Mouse (Mus musculus) heart, embryonic 12.5 days (tissue): Measurements from ENCODE around the gene Eef2k. TPM values are rescaled to one million over a fixed set of nuclear protein-coding genes. Genes with fewer than 3 reads are reported as not detected.
"Not testable (repeated sequence)": the region's sequence is repeated elsewhere in the genome, so short reads cannot be mapped to it uniquely, and the experiment has no call there.

ENCODE experiments used
- ATAC-seq: fragments of 200-750 bp; cut with Nextera tagmentation; 2 replicates; pipeline ENCODE4 v1.8.0; 2017; ENCODE audit warnings: moderate TSS enrichment, moderate library complexity; ENCODE audit not compliant: insufficient number of reproducible peaks, low FRiP score
- H3K27ac ChIP-seq: fragments of 300-500 bp; sonication (generic); 2 replicates; pipeline ENCODE4 v1.5.1; 2016; ENCODE audit warnings: mild to moderate bottlenecking, moderate library complexity; ENCODE audit not compliant: poor library complexity, severe bottlenecking
- H3K27me3 ChIP-seq: fragments of 300-500 bp; sonication (generic); replicated peaks from 2 replicates; pipeline ENCODE4 v1.6.1; 2016; ENCODE audit warnings: mild to moderate bottlenecking, moderate library complexity
- H3K36me3 ChIP-seq: fragments of 300-500 bp; sonication (generic); 2 replicates; pipeline ENCODE4 v1.6.1; 2016; ENCODE audit warnings: mild to moderate bottlenecking, moderate library complexity
- H3K4me1 ChIP-seq: fragments of 300-500 bp; sonication (generic); replicated peaks from 2 replicates; pipeline ENCODE4 v1.6.1; 2016; ENCODE audit warnings: mild to moderate bottlenecking
- H3K4me2 ChIP-seq: fragments of 300-500 bp; sonication (generic); 2 replicates; pipeline ENCODE4 v1.6.1; 2016; ENCODE audit warnings: mild to moderate bottlenecking, moderate library complexity
- H3K4me3 ChIP-seq: fragments of 300-500 bp; sonication (generic); 2 replicates; pipeline ENCODE4 v1.5.1; 2016; ENCODE audit warnings: mild to moderate bottlenecking
- H3K9ac ChIP-seq: fragments of 300-500 bp; sonication (generic); 2 replicates; pipeline ENCODE4 v1.6.1; 2016; ENCODE audit warnings: mild to moderate bottlenecking, moderate library complexity
- H3K9me3 ChIP-seq: fragments of 300-500 bp; sonication (generic); replicated peaks from 2 replicates; pipeline ENCODE4 v1.6.1; 2016; ENCODE audit warnings: mild to moderate bottlenecking, moderate library complexity
- WGBS: fragments of 180-500 bp; shearing (Covaris S2); methylation state at CpG from one replicate; pipeline ENCODE4 v1.1.7; 2016; 5-methylcytosine and 5-hydroxymethylcytosine counted together
- polyA plus RNA-seq: library from polyadenylated mRNA; unstranded; fragments of >200 nt; fragmentation: Nextera tagmentation; extraction: Ambion mirVana; gene quantifications from 2 replicates; pipeline ENCODE4 v1.2.1, GENCODE M21; 2016

The Eef2k gene
- polyA plus RNA-seq, 1 experiment from 2014 or later = 14.9 TPM

GRCm38 (mm10) chr7:120881451-120881850 is 38.8 kb downstream of the Eef2k start:
- no peak overlapping the region for H3K4me3 ChIP-seq
- H3K9me3 ChIP-seq = 0 out of 2 replicates have a peak, but pooled peaks cover 2% of the 10 kb centered on the region
- peaks cover 36% of the 10 kb centered on the region for H3K36me3 ChIP-seq
- no peak overlapping the region for H3K4me2 ChIP-seq
- no peak for ATAC-seq
- H3K9ac ChIP-seq = no peak overlapping the region
- H3K27me3 ChIP-seq = no peaks in the 10 kb centered on the region
- WGBS = 63% methylated on average over 2 of the region's 2 CpGs
- no peak overlapping the region for H3K27ac ChIP-seq
- H3K4me1 ChIP-seq = peaks cover 6% of the 10 kb centered on the region; the same call in 1 of the 2 replicates

- peaks cover 6% of the 10 kb centered on the region; the same call in 1 of the 2 replicates for H3K4me1 ChIP-seq
- 73% methylated on average over 4 of the region's 4 CpGs for WGBS
- H3K27ac ChIP-seq = no peak overlapping the region
- no peak for ATAC-seq
- H3K4me2 ChIP-seq = no peak overlapping the region
- no peaks in the 10 kb centered on the region for H3K27me3 ChIP-seq
- H3K36me3 ChIP-seq = peaks cover 48% of the 10 kb centered on the region
- H3K9ac ChIP-seq = no peak overlapping the region
- no peak overlapping the region for H3K4me3 ChIP-seq
- 0 out of 2 replicates have a peak, but pooled peaks cover 2% of the 10 kb centered on the region for H3K9me3 ChIP-seq
Observed at GRCm38 (mm10) chr7:120882674-120883073, 40.0 kb downstream of the Eef2k start.

DNA sequence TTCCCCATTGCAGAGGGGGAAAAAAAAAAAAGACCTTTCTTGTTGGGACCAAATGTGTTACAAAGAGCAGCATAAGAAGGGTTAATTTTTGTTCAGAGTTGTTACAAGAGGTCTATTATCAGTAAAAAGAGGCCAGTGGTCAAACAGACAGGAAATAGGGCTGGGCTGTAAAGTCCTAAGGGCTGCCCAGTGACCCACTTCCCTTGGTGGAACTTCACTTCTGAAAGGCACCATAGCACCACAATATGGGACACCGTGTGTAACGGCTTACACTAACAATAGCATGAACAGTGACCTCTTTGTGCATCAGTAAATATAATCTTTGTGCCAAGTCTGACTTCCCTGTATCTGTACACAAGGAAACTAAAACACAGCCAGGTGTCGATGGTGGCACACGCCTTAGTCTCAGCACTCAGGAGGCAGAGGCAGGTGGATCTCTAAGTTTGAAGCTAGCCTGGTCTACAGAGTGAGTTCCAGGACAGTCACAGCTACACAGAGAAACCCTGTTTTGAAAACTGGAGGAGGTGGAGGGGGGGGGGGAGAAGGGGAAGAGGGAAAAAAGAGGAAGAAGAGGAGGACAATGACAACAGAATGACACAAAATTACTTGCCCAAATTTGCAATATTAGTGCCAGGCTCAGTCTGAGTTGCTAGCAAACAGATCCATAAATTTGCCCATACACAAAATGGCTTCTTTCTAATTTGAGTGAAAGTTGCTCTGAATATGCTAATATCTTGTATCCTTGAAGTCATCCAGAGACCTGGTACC is 41.1 kb downstream of the Eef2k start:
- Histone ChIP-seq H3K4me3 (no peak overlapping the region), H3K4me2 (no peak overlapping the region), H3K4me1 (peaks cover 6% of the 10 kb centered on the region; the same call in 1 of the 2 replicates), H3K9me3 (0 out of 2 replicates have a peak, but pooled peaks cover 2% of the 10 kb centered on the region), H3K9ac (no peak overlapping the region), H3K36me3 (peaks cover 48% of the 10 kb centered on the region), H3K27me3 (no peaks in the 10 kb centered on the region), H3K27ac (no peak overlapping the region)
- no peak for ATAC-seq
- 74% methylated on average over 4 of the region's 4 CpGs for WGBS

DNA sequence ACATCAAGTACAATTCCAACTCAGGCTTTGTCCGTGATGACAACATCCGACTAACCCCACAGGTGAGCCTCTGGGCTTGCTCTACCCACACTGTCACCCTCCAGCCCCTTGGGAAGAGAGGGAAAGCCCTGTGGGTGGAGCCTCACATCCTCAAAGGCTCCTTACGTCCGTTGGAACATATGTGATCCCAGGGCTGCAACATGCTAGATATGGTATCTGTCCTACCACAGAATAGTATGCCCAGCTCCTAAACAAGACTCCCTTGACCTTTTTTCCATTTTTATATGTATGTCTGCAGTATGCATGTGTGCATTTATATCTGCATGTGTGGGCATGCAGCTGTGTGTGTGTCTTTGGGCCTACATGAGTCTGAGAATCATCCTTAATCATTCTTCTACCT is 42.1 kb downstream of the Eef2k start:
- Histone ChIP-seq H3K9ac (no peak overlapping the region), H3K27me3 (no peaks in the 10 kb centered on the region), H3K9me3 (0 out of 2 replicates have a peak, but pooled peaks cover 2% of the 10 kb centered on the region), H3K4me3 (no peak overlapping the region), H3K36me3 (peaks cover 52% of the 10 kb centered on the region), H3K4me1 (peaks cover 5% of the 10 kb centered on the region; the same call in 1 of the 2 replicates), H3K27ac (no peak overlapping the region), H3K4me2 (no peak overlapping the region)
- 86% methylated on average over 4 of the region's 4 CpGs for WGBS
- no peak for ATAC-seq

GRCm38 (mm10) chr7:120893123-120893522 is 50.5 kb downstream of the Eef2k start:
- 61% methylated on average over 5 of the region's 5 CpGs for WGBS
- H3K9me3 ChIP-seq = no peaks in the 10 kb centered on the region
- no peak overlapping the region for H3K9ac ChIP-seq
- H3K36me3 ChIP-seq = peaks cover 31% of the 10 kb centered on the region
- H3K4me3 ChIP-seq = no peak overlapping the region
- ATAC-seq = no peak
- H3K4me1 ChIP-seq = peaks cover 8% of the 10 kb centered on the region; the same call in 1 of the 2 replicates
- no peak overlapping the region for H3K4me2 ChIP-seq
- no peaks in the 10 kb centered on the region for H3K27me3 ChIP-seq
- H3K27ac ChIP-seq = no peak overlapping the region

DNA sequence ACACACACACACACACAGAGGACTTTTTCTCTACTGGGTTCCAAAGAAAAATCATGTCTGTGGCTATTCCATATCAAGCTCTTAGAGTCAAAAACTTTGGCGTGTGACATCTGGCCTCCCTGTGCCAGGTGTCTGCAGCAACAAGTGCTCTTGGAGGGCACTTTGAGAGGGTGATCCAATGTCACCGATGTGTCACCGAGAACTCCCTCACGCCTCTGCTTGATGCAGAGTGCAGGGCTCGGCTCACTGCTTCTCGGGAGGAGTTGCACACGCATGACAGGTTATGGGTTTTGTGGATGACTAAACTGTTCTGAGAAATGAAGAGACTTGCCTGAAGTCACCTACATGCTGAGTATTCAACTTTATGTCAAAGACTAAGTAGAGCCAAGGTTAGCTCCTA is 54.4 kb downstream of the Eef2k start:
- no peak overlapping the region for H3K4me3 ChIP-seq
- H3K4me1 ChIP-seq = peaks cover 13% of the 10 kb centered on the region
- no peaks in the 10 kb centered on the region for H3K9me3 ChIP-seq
- WGBS = 66% methylated on average over 7 of the region's 7 CpGs
- peaks cover 35% of the 10 kb centered on the region for H3K36me3 ChIP-seq
- H3K4me2 ChIP-seq = no peak overlapping the region
- no peak for ATAC-seq
- no peaks in the 10 kb centered on the region for H3K27me3 ChIP-seq
- H3K27ac ChIP-seq = no peak overlapping the region
- H3K9ac ChIP-seq = no peak overlapping the region

- no peaks in the 10 kb centered on the region for H3K27me3 ChIP-seq
- H3K9ac ChIP-seq = no peak overlapping the region
- H3K27ac ChIP-seq = no peak overlapping the region
- H3K4me1 ChIP-seq = peaks cover 13% of the 10 kb centered on the region
- 80% methylated on average over 9 of the region's 9 CpGs for WGBS
- H3K36me3 ChIP-seq = peaks cover 34% of the 10 kb centered on the region
- no peak for ATAC-seq
- no peak overlapping the region for H3K4me2 ChIP-seq
- no peaks in the 10 kb centered on the region for H3K9me3 ChIP-seq
- no peak overlapping the region for H3K4me3 ChIP-seq
Observed at GRCm38 (mm10) chr7:120897711-120898335, 55.2 kb downstream of the Eef2k start.

DNA sequence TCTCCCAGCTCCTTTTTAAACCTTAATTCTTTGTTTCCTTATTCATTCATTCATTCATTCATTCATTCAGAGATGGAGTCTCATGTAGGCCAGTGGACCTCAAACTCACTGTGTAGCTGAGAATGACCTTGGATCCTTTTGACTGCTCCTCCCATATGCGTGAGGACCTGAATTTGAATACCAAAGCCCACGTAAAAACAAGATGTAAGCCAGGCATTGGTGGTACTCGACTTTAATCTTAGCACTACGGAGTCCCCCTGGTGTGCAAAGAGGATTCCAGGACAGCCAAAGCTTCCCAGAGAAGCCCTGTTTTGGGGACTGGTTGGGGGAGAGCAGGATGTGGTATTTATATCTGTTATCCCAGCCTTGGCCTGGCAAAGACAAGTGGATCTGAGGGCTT is 57.6 kb downstream of the Eef2k start:
- Histone ChIP-seq H3K9me3 (no peaks in the 10 kb centered on the region), H3K27ac (no peak overlapping the region), H3K9ac (no peak overlapping the region), H3K27me3 (no peaks in the 10 kb centered on the region), H3K4me1 (peaks cover 13% of the 10 kb centered on the region), H3K36me3 (peaks cover 33% of the 10 kb centered on the region), H3K4me3 (no peak overlapping the region), H3K4me2 (no peak overlapping the region)
- ATAC-seq = no peak
- 50% methylated on average over 4 of the region's 4 CpGs for WGBS

GRCm38 (mm10) chr7:120901701-120902100 is 59.1 kb downstream of the Eef2k start:
- no peaks in the 10 kb centered on the region for H3K27me3 ChIP-seq
- ATAC-seq = no peak
- no peak overlapping the region for H3K4me2 ChIP-seq
- peaks cover 29% of the 10 kb centered on the region for H3K36me3 ChIP-seq
- no peak overlapping the region for H3K4me3 ChIP-seq
- 48% methylated on average over 8 of the region's 8 CpGs for WGBS
- H3K27ac ChIP-seq = no peak overlapping the region
- H3K9me3 ChIP-seq = no peaks in the 10 kb centered on the region
- no peak overlapping the region for H3K9ac ChIP-seq
- peaks cover 13% of the 10 kb centered on the region for H3K4me1 ChIP-seq

- 53% methylated on average over 3 of the region's 3 CpGs for WGBS
- peaks cover 7% of the 10 kb centered on the region for H3K4me1 ChIP-seq
- H3K9ac ChIP-seq = no peak overlapping the region
- H3K4me3 ChIP-seq = no peak overlapping the region
- H3K36me3 ChIP-seq = peaks cover 29% of the 10 kb centered on the region
- no peak overlapping the region for H3K27ac ChIP-seq
- no peaks in the 10 kb centered on the region for H3K9me3 ChIP-seq
- no peaks in the 10 kb centered on the region for H3K27me3 ChIP-seq
- no peak overlapping the region for H3K4me2 ChIP-seq
- no peak for ATAC-seq
Observed at GRCm38 (mm10) chr7:120902931-120903330, 60.3 kb downstream of the Eef2k start.

- H3K27ac ChIP-seq, H3K27me3 ChIP-seq: not testable (repeated sequence)
- WGBS = 69% methylated on average over 3 of the region's 3 CpGs
Observed at GRCm38 (mm10) chr7:120910172-120910571, 67.5 kb downstream of the Eef2k start.

More at GRCm38 (mm10) chr7:120910172-120910571, 67.5 kb downstream of the Eef2k start:
- not testable (repeated sequence) for H3K4me3 ChIP-seq, H3K9ac ChIP-seq, H3K4me1 ChIP-seq, H3K4me2 ChIP-seq, H3K36me3 ChIP-seq, H3K9me3 ChIP-seq, ATAC-seq
